ENCODE assay signal across 18 mouse cellular contexts in the genomic region with DNA sequence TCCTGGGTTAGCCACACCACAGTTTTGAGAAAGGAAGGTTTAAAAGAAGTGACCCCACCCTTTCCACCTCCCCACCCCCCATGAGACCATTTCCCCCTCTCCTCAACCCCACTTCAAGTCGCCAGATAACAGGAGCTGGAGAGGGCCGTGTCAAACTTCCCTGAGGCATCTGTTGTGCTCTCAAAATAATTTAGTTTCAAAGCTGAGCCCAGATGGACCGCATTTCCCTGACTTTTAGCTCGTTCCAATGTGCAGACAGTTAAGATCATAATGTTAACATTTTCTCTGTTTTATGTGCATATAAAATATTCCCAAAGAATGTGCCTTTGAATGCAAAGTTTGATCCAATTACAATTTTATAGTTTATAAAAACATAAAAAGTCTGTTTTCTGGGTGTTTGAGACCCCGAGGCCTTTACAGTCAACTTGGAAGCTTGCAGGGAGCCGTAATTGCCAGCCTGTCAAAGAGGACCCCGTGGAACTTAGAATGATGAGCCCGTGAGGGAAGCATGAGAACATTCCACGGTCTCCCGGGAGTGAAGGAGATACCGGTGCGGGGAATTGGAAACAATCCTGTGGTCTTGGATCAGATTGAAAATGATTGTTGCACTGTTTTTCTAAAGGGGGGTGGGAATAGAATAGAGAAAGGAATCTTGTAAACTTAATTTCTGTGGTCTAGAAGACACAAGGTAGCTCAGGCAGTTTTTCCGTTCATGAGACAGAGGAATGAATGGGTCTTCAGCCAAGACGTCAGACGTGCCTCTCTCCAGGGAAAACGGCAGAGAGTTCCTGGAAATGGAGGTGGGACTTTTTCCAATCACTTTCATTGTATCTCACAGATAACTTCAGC.
DNase-seq lines count a peak whose midpoint lies in the region; ATAC-seq lines count a peak whose summit lies in the region.
"Had no signal": no experiment of that assay in that cellular context is flagged by ENCODE, and none has a peak within 500 bp of the region (broad histone marks: within the 10 kb centered on the region; RNA-seq: fewer than 3 reads in every experiment).

No protein-coding gene starts in this region.

- ATAC-seq in cerebellum, adult (ENCODE audit: insufficient number of reproducible peaks, low FRiP score, low TSS enrichment), result no peak
- no peak for ATAC-seq in hindbrain, embryonic 11.5 days (ENCODE audit: low FRiP score)
- ATAC-seq: liver, postnatal 0 days had no signal

- no peaks in the 10 kb centered on the region for H3K36me3 ChIP-seq in hindbrain, embryonic 11.5 days (ENCODE audit: control insufficient read depth, insufficient read depth, low read length)

- H3K4me2 ChIP-seq in hindbrain, embryonic 11.5 days (replicated peaks; ENCODE audit: low read depth, low read length), result no peak overlapping the region
- H3K4me2 ChIP-seq: heart, embryonic 11.5 days; hindbrain, embryonic 14.5 days had no signal

- H3K4me1 ChIP-seq in brown adipose tissue, adult 24 weeks (ENCODE audit: control insufficient read depth, insufficient read depth, insufficient read length, low read length), result no peaks in the 10 kb centered on the region
- no peaks in the 10 kb centered on the region for H3K4me1 ChIP-seq in hindbrain, embryonic 11.5 days (replicated peaks; ENCODE audit: control insufficient read depth, insufficient read depth, low read length)
- H3K4me1 ChIP-seq: megakaryocyte, embryonic 14.5 days had no signal

- no peak overlapping the region for H3K27ac ChIP-seq in brown adipose tissue, adult 24 weeks (replicated peaks; ENCODE audit: low read depth, low read length)
- H3K27ac ChIP-seq in hindbrain, embryonic 11.5 days (ENCODE audit: low read depth, low read length), result no peak overlapping the region
- H3K27ac ChIP-seq: hindbrain, embryonic 14.5 days had no signal

- no peak overlapping the region for H3K9ac ChIP-seq in hindbrain, embryonic 11.5 days (ENCODE audit: low read depth, low read length)
- H3K9ac ChIP-seq: hindbrain, embryonic 14.5 days; liver, postnatal 0 days had no signal

- peak; percentile 14 for DNase-seq in kidney, postnatal 14 days
- DNase-seq in kidney, adult 8-10 months, result no peak
- DNase-seq in brain, adult 2 months (ENCODE audit: low read depth, low spot score), result peak; percentile 31
- peak; percentile 42 for DNase-seq in layer of hippocampus, adult 9-11 months
- no peak for DNase-seq in hindbrain, embryonic 11.5 days (ENCODE audit: low spot score)
- DNase-seq: adrenal gland, postnatal 25 days; cerebellum, adult 11 months; gastrocnemius, postnatal 25 days; left cerebral cortex, postnatal 4 days; liver, postnatal 0 days; retina, postnatal 1 day; thymus, adult 18-20 months had no signal

- H3K4me3 ChIP-seq in brown adipose tissue, adult 24 weeks (ENCODE audit: insufficient read depth, low read depth, low read length), result 0 out of 2 replicates have a peak overlapping the region, but pooled peaks have one; percentile 22
- H3K4me3 ChIP-seq in hindbrain, embryonic 11.5 days (ENCODE audit: low read depth, low read length), result no peak overlapping the region
- H3K4me3 ChIP-seq: erythroblast, embryonic 14.5 days; megakaryocyte, embryonic 14.5 days had no signal

- no peaks in the 10 kb centered on the region for H3K27me3 ChIP-seq in hindbrain, embryonic 11.5 days (ENCODE audit: control insufficient read depth, insufficient read depth, low read length)
- H3K27me3 ChIP-seq: megakaryocyte, embryonic 14.5 days had no signal

- peaks cover 3% of the 10 kb centered on the region; the same call in 1 of the 2 replicates for H3K9me3 ChIP-seq in hindbrain, embryonic 11.5 days (ENCODE audit: control insufficient read depth, low read length)

- WGBS in hindbrain, embryonic 11.5 days, result 77% methylated on average over 16 of the region's 16 CpGs

Comparison
In these comparisons a context has a peak if more than half of its experiments do, and no peak if none do; other contexts are left out.
1. DNase-seq: peak in kidney, postnatal 14 days (single experiment), brain, adult 2 months (single experiment) and layer of hippocampus, adult 9-11 months (single experiment); none in kidney, adult 8-10 months (0 of 2) and hindbrain, embryonic 11.5 days (single experiment).